Mouse (Mus musculus): ENCODE measurements around the gene Slc30a9. TPM values are rescaled to one million over a fixed set of nuclear protein-coding genes. Genes with fewer than 3 reads are reported as not detected.

Slc30a9 gene
- total RNA-seq, 1 experiment: 30.3 TPM

- TF ChIP-seq ZNF384 (IDR thresholded peaks at IDR 0.05; ENCODE audit: low read depth, low read length): no peak
- no peak for TF ChIP-seq ZC3H11A (IDR thresholded peaks at IDR 0.05; ENCODE audit: borderline replicate concordance, low read depth, low read length)
- no peak for TF ChIP-seq HCFC1 (IDR thresholded peaks at IDR 0.05; ENCODE audit: borderline replicate concordance, insufficient read depth, low read length)
- TF ChIP-seq CHD2 (IDR thresholded peaks at IDR 0.05; ENCODE audit: low read depth, low read length): no peak
- TF ChIP-seq MAFK (IDR thresholded peaks at IDR 0.05; ENCODE audit: insufficient read depth, low read depth, low read length): no peak
- Histone ChIP-seq H3K36me3 (ENCODE audit: control insufficient read depth, insufficient read depth, low read length, poor library complexity, severe bottlenecking) (0 out of 2 replicates have a peak, but pooled peaks cover 1% of the 10 kb centered on the region), H3K4me1 (ENCODE audit: control insufficient read depth in 2 of 2, insufficient read depth in 2 of 2, low read length in 2 of 2, poor library complexity in 1 of 2) (no peaks in the 10 kb centered on the region), H3K27ac (ENCODE audit: insufficient read depth, low read depth, low read length, poor library complexity, severe bottlenecking) (no peak overlapping the region), H3K9ac (ENCODE audit: insufficient read depth, low read depth, low read length, poor library complexity, severe bottlenecking) (no peak overlapping the region), H3K4me3 (ENCODE audit: insufficient read depth in 1 of 2, low read depth in 1 of 2, low read length in 2 of 2, poor library complexity in 1 of 2, severe bottlenecking in 1 of 2) (no peak overlapping the region), H3K9me3 (ENCODE audit: control insufficient read depth, insufficient read depth, low read depth, low read length) (no peaks in the 10 kb centered on the region)
- in situ Hi-C loops (cut with MboI; ENCODE audit: low sequenced_read_pairs in 2 of 2, unreplicated experiment in 2 of 2): no loop called here
- no peak for DNase-seq (ENCODE audit: low read depth, low spot score)
Observed at GRCm38 (mm10) chr5:67324032-67324431, 17.3 kb downstream of the Slc30a9 start.

- in situ Hi-C loops (cut with MboI; ENCODE audit: low sequenced_read_pairs in 2 of 2, unreplicated experiment in 2 of 2): no loop called here
- H3K9me3 ChIP-seq (ENCODE audit: control insufficient read depth, insufficient read depth, low read depth, low read length): no peaks in the 10 kb centered on the region
Observed at GRCm38 (mm10) chr5:67340811-67341210, 34.1 kb downstream of the Slc30a9 start.

GRCm38 (mm10) chr5:67347060-67347459 is 40.3 kb downstream of the Slc30a9 start:
- peaks cover 15% of the 10 kb centered on the region for H3K36me3 ChIP-seq (ENCODE audit: control insufficient read depth, insufficient read depth, low read length, poor library complexity, severe bottlenecking)
- no peak overlapping the region for H3K4me3 ChIP-seq (ENCODE audit: insufficient read depth in 1 of 2, low read depth in 1 of 2, low read length in 2 of 2, poor library complexity in 1 of 2, severe bottlenecking in 1 of 2)
- in situ Hi-C loops (cut with MboI; ENCODE audit: low sequenced_read_pairs in 2 of 2, unreplicated experiment in 2 of 2): no loop called here
- TF ChIP-seq ZC3H11A (IDR thresholded peaks at IDR 0.05; ENCODE audit: borderline replicate concordance, low read depth, low read length): no peak
- no peak for TF ChIP-seq ZNF384 (IDR thresholded peaks at IDR 0.05; ENCODE audit: low read depth, low read length)
- TF ChIP-seq HCFC1 (IDR thresholded peaks at IDR 0.05; ENCODE audit: borderline replicate concordance, insufficient read depth, low read length): no peak
- no peak for TF ChIP-seq MAFK (IDR thresholded peaks at IDR 0.05; ENCODE audit: insufficient read depth, low read depth, low read length)
- no peak for TF ChIP-seq CHD2 (IDR thresholded peaks at IDR 0.05; ENCODE audit: low read depth, low read length)
- H3K4me1 ChIP-seq (ENCODE audit: control insufficient read depth in 2 of 2, insufficient read depth in 2 of 2, low read length in 2 of 2, poor library complexity in 1 of 2): peaks cover 0 to 3% of the 10 kb centered on the region in 2 experiments; a peak in 1 of 4 replicates
- H3K9me3 ChIP-seq (ENCODE audit: control insufficient read depth, insufficient read depth, low read depth, low read length): no peaks in the 10 kb centered on the region
- no peak for DNase-seq (ENCODE audit: low read depth, low spot score)
- H3K27ac ChIP-seq (ENCODE audit: insufficient read depth, low read depth, low read length, poor library complexity, severe bottlenecking): no peak overlapping the region
- H3K9ac ChIP-seq (ENCODE audit: insufficient read depth, low read depth, low read length, poor library complexity, severe bottlenecking): no peak overlapping the region

More at GRCm38 (mm10) chr5:67340811-67341210, 34.1 kb downstream of the Slc30a9 start:
- 0 out of 4 replicates have a peak, but pooled peaks cover 0 to 2% of the 10 kb centered on the region in 2 experiments for H3K4me1 ChIP-seq (ENCODE audit: control insufficient read depth in 2 of 2, insufficient read depth in 2 of 2, low read length in 2 of 2, poor library complexity in 1 of 2)
- peak overlapping the region; percentile 38; the same call in 1 of the 2 replicates for H3K9ac ChIP-seq (ENCODE audit: insufficient read depth, low read depth, low read length, poor library complexity, severe bottlenecking)
- no peak for DNase-seq (ENCODE audit: low read depth, low spot score)
- H3K36me3 ChIP-seq (ENCODE audit: control insufficient read depth, insufficient read depth, low read length, poor library complexity, severe bottlenecking): peaks cover 8% of the 10 kb centered on the region; the same call in 1 of the 2 replicates
- H3K4me3 ChIP-seq (ENCODE audit: insufficient read depth in 1 of 2, low read depth in 1 of 2, low read length in 2 of 2, poor library complexity in 1 of 2, severe bottlenecking in 1 of 2): no peak overlapping the region
- TF ChIP-seq HCFC1 (IDR thresholded peaks at IDR 0.05; ENCODE audit: borderline replicate concordance, insufficient read depth, low read length) (0 out of 2 replicates have a peak, but pooled peaks have one; percentile 38), ZNF384 (IDR thresholded peaks at IDR 0.05; ENCODE audit: low read depth, low read length) (no peak), ZC3H11A (IDR thresholded peaks at IDR 0.05; ENCODE audit: borderline replicate concordance, low read depth, low read length) (peak; percentile 82), MAFK (IDR thresholded peaks at IDR 0.05; ENCODE audit: insufficient read depth, low read depth, low read length) (peak; percentile 96), CHD2 (IDR thresholded peaks at IDR 0.05; ENCODE audit: low read depth, low read length) (no peak)
- peak overlapping the region; percentile 47; the same call in 1 of the 2 replicates for H3K27ac ChIP-seq (ENCODE audit: insufficient read depth, low read depth, low read length, poor library complexity, severe bottlenecking)

GRCm38 (mm10) chr5:67348949-67349348 is 42.2 kb downstream of the Slc30a9 start:
- in situ Hi-C loops (cut with MboI; ENCODE audit: low sequenced_read_pairs in 2 of 2, unreplicated experiment in 2 of 2): no loop called here
- H3K4me1 ChIP-seq (ENCODE audit: control insufficient read depth in 2 of 2, insufficient read depth in 2 of 2, low read length in 2 of 2, poor library complexity in 1 of 2): peaks cover 0 to 3% of the 10 kb centered on the region in 2 experiments; a peak in 1 of 4 replicates
- peaks cover 12% of the 10 kb centered on the region for H3K36me3 ChIP-seq (ENCODE audit: control insufficient read depth, insufficient read depth, low read length, poor library complexity, severe bottlenecking)
- no peaks in the 10 kb centered on the region for H3K9me3 ChIP-seq (ENCODE audit: control insufficient read depth, insufficient read depth, low read depth, low read length)
- TF ChIP-seq ZNF384 (IDR thresholded peaks at IDR 0.05; ENCODE audit: low read depth, low read length): no peak
- no peak for TF ChIP-seq CHD2 (IDR thresholded peaks at IDR 0.05; ENCODE audit: low read depth, low read length)
- no peak for TF ChIP-seq ZC3H11A (IDR thresholded peaks at IDR 0.05; ENCODE audit: borderline replicate concordance, low read depth, low read length)
- TF ChIP-seq MAFK (IDR thresholded peaks at IDR 0.05; ENCODE audit: insufficient read depth, low read depth, low read length): no peak
- no peak for TF ChIP-seq HCFC1 (IDR thresholded peaks at IDR 0.05; ENCODE audit: borderline replicate concordance, insufficient read depth, low read length)
- DNase-seq (ENCODE audit: low read depth, low spot score): no peak
- no peak overlapping the region for H3K4me3 ChIP-seq (ENCODE audit: insufficient read depth in 1 of 2, low read depth in 1 of 2, low read length in 2 of 2, poor library complexity in 1 of 2, severe bottlenecking in 1 of 2)
- H3K9ac ChIP-seq (ENCODE audit: insufficient read depth, low read depth, low read length, poor library complexity, severe bottlenecking): no peak overlapping the region
- no peak overlapping the region for H3K27ac ChIP-seq (ENCODE audit: insufficient read depth, low read depth, low read length, poor library complexity, severe bottlenecking)

All from ES-E14 (cell line).